Comparison of ENCODE assay signal across 7 mouse cellular contexts in the genomic region with DNA sequence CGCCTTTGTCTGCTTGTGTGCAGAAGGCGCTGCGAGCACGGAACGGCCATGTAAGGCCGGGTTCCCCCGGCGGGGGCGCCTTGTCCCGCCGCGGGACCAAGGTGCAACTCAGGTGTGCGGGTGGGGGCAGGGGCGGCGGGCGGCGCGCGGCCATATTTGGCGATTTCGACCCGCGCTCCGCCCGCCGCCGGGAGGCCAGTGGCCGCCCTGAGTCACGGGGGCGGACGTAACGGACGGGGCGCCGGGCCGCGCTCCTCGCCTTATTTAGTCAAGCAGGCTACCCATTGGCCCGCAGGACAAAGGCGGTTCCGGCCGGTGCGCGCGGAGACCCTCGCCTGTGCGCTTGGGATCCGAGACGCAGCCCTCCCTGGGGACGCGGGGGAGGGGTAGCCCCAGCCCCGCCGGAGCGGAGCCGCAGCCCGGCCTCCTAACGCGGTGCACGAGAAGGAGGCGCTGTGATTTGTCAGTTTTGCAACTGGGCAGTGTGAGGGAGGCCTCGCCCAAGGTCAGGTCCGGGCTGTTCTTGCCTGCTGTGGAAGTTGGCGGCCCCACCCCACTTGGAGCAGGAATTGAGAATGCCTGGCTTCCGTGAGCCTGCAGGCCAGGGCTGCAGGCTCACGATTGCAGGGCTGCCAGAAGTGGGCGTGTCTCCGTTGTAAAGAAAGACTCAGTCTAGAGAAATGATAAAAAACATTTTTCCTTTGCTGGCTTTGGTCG. TPM values are rescaled to one million over a fixed set of nuclear protein-coding genes. Genes with fewer than 3 reads are reported as not detected.
DNase-seq lines count a peak whose midpoint lies in the region; ATAC-seq and TF ChIP-seq lines count a peak whose summit lies in the region.

No protein-coding gene starts in this region.

- peaks cover 14% of the 10 kb centered on the region for H3K36me3 ChIP-seq in limb, embryonic 13.5 days
- peaks cover 4% of the 10 kb centered on the region; the same call in 1 of the 2 replicates for H3K36me3 ChIP-seq in midbrain, embryonic 15.5 days (replicated peaks)
- H3K36me3 ChIP-seq in spleen, adult 2 months (ENCODE audit: control insufficient read depth, insufficient read depth, low read length): peaks cover 12% of the 10 kb centered on the region

- 3% methylated on average over 67 of the region's 68 CpGs for WGBS in limb, embryonic 13.5 days
- under 1% methylated on average over 68 of the region's 68 CpGs for WGBS in midbrain, embryonic 15.5 days
- under 1% methylated on average over 63 of the region's 68 CpGs for WGBS in spleen, adult 2 months

- DNase-seq in adrenal gland, adult 8-10 months: peak; percentile 87
- peak; percentile 89 for DNase-seq in embryo, embryonic 11.5 days (ENCODE audit: low read depth, low spot score)
- DNase-seq in heart, adult 11 months: peak; percentile 100
- DNase-seq in kidney, adult 18-20 months: peak; percentile 93
- peak; percentile 57 to 89 for DNase-seq in spleen, adult 2 months (ENCODE audit: low read depth in 1 of 2, low spot score in 2 of 2)

- peak; percentile 74 for ATAC-seq in limb, embryonic 13.5 days (ENCODE audit: low FRiP score, low read depth)
- peak; percentile 75 for ATAC-seq in midbrain, embryonic 15.5 days (replicated peaks)

- H3K4me3 ChIP-seq in limb, embryonic 13.5 days: peak overlapping the region; percentile 100
- H3K4me3 ChIP-seq in midbrain, embryonic 15.5 days: peak overlapping the region; percentile 100
- peak overlapping the region; percentile 80 for H3K4me3 ChIP-seq in spleen, adult 2 months (ENCODE audit: extremely low read depth, insufficient read depth, insufficient read length)

- TF ChIP-seq CTCF in spleen, adult 2 months (IDR thresholded peaks at IDR 0.05; ENCODE audit: extremely low read depth, insufficient read depth, insufficient read length, insufficient replicate concordance): no peak

- peak overlapping the region; percentile 95 for H3K4me2 ChIP-seq in limb, embryonic 13.5 days (replicated peaks)
- H3K4me2 ChIP-seq in midbrain, embryonic 15.5 days: peak overlapping the region; percentile 82

- H3K9me3 ChIP-seq in limb, embryonic 13.5 days: no peaks in the 10 kb centered on the region
- H3K9me3 ChIP-seq in midbrain, embryonic 15.5 days: no peaks in the 10 kb centered on the region

- H3K4me1 ChIP-seq in limb, embryonic 13.5 days: peaks cover 59% of the 10 kb centered on the region
- H3K4me1 ChIP-seq in midbrain, embryonic 15.5 days: peaks cover 42% of the 10 kb centered on the region
- no peaks in the 10 kb centered on the region; the same call in 1 of the 2 replicates for H3K4me1 ChIP-seq in spleen, adult 2 months (ENCODE audit: control insufficient read depth, insufficient read depth, insufficient read length)

- TF ChIP-seq POLR2A in spleen, adult 2 months (IDR thresholded peaks at IDR 0.05; ENCODE audit: low read depth, low read length): no peak; the same call in 1 of the 2 replicates

- H3K9ac ChIP-seq in limb, embryonic 13.5 days: peak overlapping the region; percentile 100
- peak overlapping the region; percentile 100 for H3K9ac ChIP-seq in midbrain, embryonic 15.5 days

- peak overlapping the region; percentile 100 for H3K27ac ChIP-seq in limb, embryonic 13.5 days
- peak overlapping the region; percentile 100 for H3K27ac ChIP-seq in midbrain, embryonic 15.5 days
- peak overlapping the region; percentile 93 for H3K27ac ChIP-seq in spleen, adult 2 months (ENCODE audit: insufficient read depth, low read length)

- no peaks in the 10 kb centered on the region for H3K27me3 ChIP-seq in limb, embryonic 13.5 days
- H3K27me3 ChIP-seq in midbrain, embryonic 15.5 days (replicated peaks): no peaks in the 10 kb centered on the region
- no peaks in the 10 kb centered on the region for H3K27me3 ChIP-seq in spleen, adult 2 months (ENCODE audit: control insufficient read depth, insufficient read depth, low read length)

RNA-seq across cellular contexts. Expression of a gene that starts 1.8 kb away (rescaled TPM):
- total RNA-seq in adrenal gland, adult 8-10 months (2022): 1,000 to 10,000 TPM; 1,100 to 1,474 (median 1,219) TPM
- polyA plus RNA-seq in limb, embryonic 13.5 days (2015; fragmentation: Nextera tagmentation; extraction: Ambion mirVana): 2,628 and 2,724 TPM in 2 replicates
- 4,418 and 4,467 TPM in 2 replicates for polyA plus RNA-seq in midbrain, embryonic 15.5 days (2015; fragmentation: Nextera tagmentation; extraction: Ambion mirVana)
- polyA plus RNA-seq in spleen, adult 2 months (2012; rRNA removed): 951 and 978 TPM in 2 replicates

RNA-seq across cellular contexts. Expression of a gene that starts 11.2 kb away (rescaled TPM):
- 1 to 10 TPM in 1 of 4 experiments, under 1 TPM in 2, not detected in 1; 0.16 to 1.2 (median 0.42) TPM for total RNA-seq in adrenal gland, adult 8-10 months (2022)
- polyA plus RNA-seq in limb, embryonic 13.5 days (2015; fragmentation: Nextera tagmentation; extraction: Ambion mirVana): 0.52 and 0.61 TPM in 2 replicates
- polyA plus RNA-seq in midbrain, embryonic 15.5 days (2015; fragmentation: Nextera tagmentation; extraction: Ambion mirVana): 0.84 and 1.4 TPM in 2 replicates
- polyA plus RNA-seq in spleen, adult 2 months (2012; rRNA removed): 0.08 TPM in 1 of 2 replicates, not detected in the other

RNA-seq across cellular contexts. Expression of a gene that starts 28.4 kb away (rescaled TPM):
- 10 to 100 TPM; 18.4 to 39.6 (median 33.4) TPM for total RNA-seq in adrenal gland, adult 8-10 months (2022)
- polyA plus RNA-seq in limb, embryonic 13.5 days (2015; fragmentation: Nextera tagmentation; extraction: Ambion mirVana): 37.0 and 38.6 TPM in 2 replicates
- polyA plus RNA-seq in midbrain, embryonic 15.5 days (2015; fragmentation: Nextera tagmentation; extraction: Ambion mirVana): 124 TPM in 2 replicates
- 36.5 and 53.8 TPM in 2 replicates for polyA plus RNA-seq in spleen, adult 2 months (2012; rRNA removed)

Comparison
In these comparisons a context has a peak if more than half of its experiments do, and no peak if none do; other contexts are left out.
1. Peak in every context shown above with its lines: DNase-seq, ATAC-seq, H3K4me3 ChIP-seq and H3K27ac ChIP-seq.